Mouse (Mus musculus) forebrain, embryonic 11.5 days (tissue): ENCODE measurements around the gene Mettl5. TPM values are rescaled to one million over a fixed set of nuclear protein-coding genes. Genes with fewer than 3 reads are reported as not detected.
A peak's percentile ranks its signal among the peaks of the same experiment; 100 is the strongest.

Experiments used
- ATAC-seq: fragments of 200-750 bp; cut with Nextera tagmentation; replicated peaks from 2 replicates; pipeline ENCODE4 v1.8.0; 2017; ENCODE audit warnings: moderate TSS enrichment; ENCODE audit not compliant: low FRiP score
- DNase-seq: peaks from one replicate; pipeline ENCODE4 v3.0.0-alpha.2; 2017; ENCODE audit warnings: low spot score
- H3K27ac ChIP-seq: fragments of 300-500 bp; sonication (generic); 2 replicates; pipeline ENCODE4 v1.5.1; 2014; ENCODE audit warnings: low read depth, low read length
- H3K27me3 ChIP-seq: fragments of 300-500 bp; sonication (generic); 2 replicates; pipeline ENCODE4 v1.6.1; 2014; ENCODE audit warnings: mild to moderate bottlenecking, low read length, mixed read lengths; ENCODE audit not compliant: control insufficient read depth, insufficient read depth
- H3K36me3 ChIP-seq: fragments of 300-500 bp; sonication (generic); 2 replicates; pipeline ENCODE4 v1.6.1; 2014; ENCODE audit warnings: mild to moderate bottlenecking, low read length, moderate library complexity, mixed read lengths; ENCODE audit not compliant: control insufficient read depth, insufficient read depth
- H3K4me1 ChIP-seq: fragments of 300-500 bp; sonication (generic); replicated peaks from 2 replicates; pipeline ENCODE4 v1.6.1; 2014; ENCODE audit warnings: low read length, mixed read lengths; ENCODE audit not compliant: control insufficient read depth, insufficient read depth
- H3K4me2 ChIP-seq: fragments of 300-500 bp; sonication (generic); 2 replicates; pipeline ENCODE4 v1.6.1; 2014; ENCODE audit warnings: low read depth, mild to moderate bottlenecking, low read length, moderate library complexity, mixed read lengths; ENCODE audit not compliant: severe bottlenecking
- H3K4me3 ChIP-seq: fragments of 300-500 bp; sonication (generic); 2 replicates; pipeline ENCODE4 v1.5.1; 2014; ENCODE audit warnings: low read depth, low read length
- H3K9ac ChIP-seq: fragments of 300-500 bp; sonication (generic); 2 replicates; pipeline ENCODE4 v1.6.1; 2014; ENCODE audit warnings: low read length
- H3K9me3 ChIP-seq: fragments of 300-500 bp; sonication (generic); 2 replicates; pipeline ENCODE4 v1.6.1; 2016; ENCODE audit warnings: low read length, mixed read lengths; ENCODE audit not compliant: control insufficient read depth
- WGBS: fragments of 180-500 bp; shearing (Covaris S2); extraction: QIAGEN DNeasy Blood & Tissue Kit; methylation state at CpG from one replicate; pipeline ENCODE4 v1.1.7; 2014; 5-methylcytosine and 5-hydroxymethylcytosine counted together
- polyA plus RNA-seq: library from polyadenylated mRNA; unstranded; fragments of >200 nt; fragmentation: Nextera tagmentation; extraction: Ambion mirVana; gene quantifications from 2 replicates; pipeline ENCODE4 v1.2.1, GENCODE M21; 2014

Mettl5 gene
- polyA plus RNA-seq, 1 experiment from 2014 or later, result 45.1 TPM

GRCm38 (mm10) chr2:69862117-69862657, 23.2 kb downstream of the Mettl5 start:
- no peak for ATAC-seq
- Histone ChIP-seq H3K27me3 (no peaks in the 10 kb centered on the region), H3K36me3 (peaks cover 2% of the 10 kb centered on the region; the same call in 1 of the 2 replicates), H3K4me2 (peak overlapping the region; percentile 80), H3K9ac (peak overlapping the region; percentile 99), H3K9me3 (no peaks in the 10 kb centered on the region), H3K4me1 (no peaks in the 10 kb centered on the region), H3K4me3 (peak overlapping the region; percentile 99), H3K27ac (no peak overlapping the region)
- DNase-seq, result no peak
- WGBS, result 7% methylated on average over 13 of the region's 13 CpGs

GRCm38 (mm10) chr2:69861485-69862091, 23.8 kb downstream of the Mettl5 start, which contains the start of gene Ssb:
Gene Ssb, plus strand, starts transcription at chr2:69861562.
- Histone ChIP-seq H3K4me3 (peak within 1 kb of the TSS; percentile 99), H3K27me3 (no peaks in the 10 kb centered on the region), H3K4me1 (no peaks in the 10 kb centered on the region), H3K4me2 (peak within 1 kb of the TSS; percentile 80), H3K36me3 (peaks cover 2% of the 10 kb centered on the region; the same call in 1 of the 2 replicates), H3K9ac (peak within 1 kb of the TSS; percentile 99), H3K9me3 (no peaks in the 10 kb centered on the region), H3K27ac (peak within 1 kb of the TSS; percentile 76)
- WGBS, result under 1% methylated on average over 64 of the region's 66 CpGs
- peak; percentile 96 for DNase-seq
- peak; percentile 96 for ATAC-seq

- H3K4me2 ChIP-seq, result peak overlapping the region; percentile 80
- peak overlapping the region; percentile 99 for H3K9ac ChIP-seq
- peaks cover 2% of the 10 kb centered on the region; the same call in 1 of the 2 replicates for H3K36me3 ChIP-seq
- no peaks in the 10 kb centered on the region for H3K4me1 ChIP-seq
- ATAC-seq, result peak; percentile 75
- H3K27ac ChIP-seq, result peak overlapping the region; percentile 41; the same call in 1 of the 2 replicates
- H3K4me3 ChIP-seq, result peak overlapping the region; percentile 99
- no peaks in the 10 kb centered on the region for H3K9me3 ChIP-seq
- H3K27me3 ChIP-seq, result no peaks in the 10 kb centered on the region
- DNase-seq, result no peak
- 11% methylated on average over 13 of the region's 13 CpGs for WGBS
Measured at GRCm38 (mm10) chr2:69860972-69861452, 24.4 kb downstream of the Mettl5 start.

- DNase-seq (no peak), ATAC-seq (no peak)
- no peak overlapping the region for H3K27ac ChIP-seq
- no peaks in the 10 kb centered on the region for H3K27me3 ChIP-seq
- no peaks in the 10 kb centered on the region for H3K9me3 ChIP-seq
- H3K4me1 ChIP-seq, result no peaks in the 10 kb centered on the region
- no peak overlapping the region for H3K9ac ChIP-seq
- no peak overlapping the region for H3K4me2 ChIP-seq
- H3K36me3 ChIP-seq, result no peaks in the 10 kb centered on the region
- H3K4me3 ChIP-seq, result no peak overlapping the region
- WGBS, result 76% methylated on average over 1 of the region's 1 CpGs
Measured at GRCm38 (mm10) chr2:69857882-69858281, 27.5 kb downstream of the Mettl5 start.

GRCm38 (mm10) chr2:69856392-69856791, 29.0 kb downstream of the Mettl5 start:
- DNase-seq (no peak), ATAC-seq (no peak)
- Histone ChIP-seq H3K36me3 (no peaks in the 10 kb centered on the region), H3K9ac (no peak overlapping the region), H3K9me3 (no peaks in the 10 kb centered on the region), H3K27me3 (no peaks in the 10 kb centered on the region), H3K4me2 (no peak overlapping the region), H3K4me1 (peaks cover 2% of the 10 kb centered on the region; the same call in 1 of the 2 replicates), H3K4me3 (no peak overlapping the region), H3K27ac (no peak overlapping the region)
- 75% methylated on average over 8 of the region's 8 CpGs for WGBS

GRCm38 (mm10) chr2:69851427-69852058, 33.9 kb downstream of the Mettl5 start:
- 48% methylated on average over 2 of the region's 2 CpGs for WGBS
- H3K36me3 ChIP-seq, result no peaks in the 10 kb centered on the region
- ATAC-seq (no peak), DNase-seq (no peak)
- H3K27me3 ChIP-seq, result no peaks in the 10 kb centered on the region
- H3K27ac ChIP-seq, result no peak overlapping the region
- H3K4me3 ChIP-seq, result no peak overlapping the region
- H3K4me2 ChIP-seq, result no peak overlapping the region
- H3K9ac ChIP-seq, result no peak overlapping the region
- peaks cover 2% of the 10 kb centered on the region; the same call in 1 of the 2 replicates for H3K4me1 ChIP-seq
- H3K9me3 ChIP-seq, result no peaks in the 10 kb centered on the region

GRCm38 (mm10) chr2:69849215-69849614, 36.2 kb downstream of the Mettl5 start:
- no peak for ATAC-seq
- H3K4me3 ChIP-seq, result no peak overlapping the region
- DNase-seq, result no peak
- no peak overlapping the region for H3K27ac ChIP-seq
- H3K9me3 ChIP-seq, result no peaks in the 10 kb centered on the region
- no peak overlapping the region for H3K4me2 ChIP-seq
- H3K27me3 ChIP-seq, result no peaks in the 10 kb centered on the region
- 78% methylated on average over 6 of the region's 6 CpGs for WGBS
- no peaks in the 10 kb centered on the region for H3K36me3 ChIP-seq
- H3K4me1 ChIP-seq, result peaks cover 2% of the 10 kb centered on the region; the same call in 1 of the 2 replicates
- H3K9ac ChIP-seq, result no peak overlapping the region

GRCm38 (mm10) chr2:69840261-69840660, 45.2 kb downstream of the Mettl5 start:
- no peak overlapping the region for H3K9ac ChIP-seq
- DNase-seq (no peak), ATAC-seq (no peak)
- no peak overlapping the region for H3K27ac ChIP-seq
- no peaks in the 10 kb centered on the region for H3K4me1 ChIP-seq
- no peak overlapping the region for H3K4me2 ChIP-seq
- H3K4me3 ChIP-seq, result no peak overlapping the region
- H3K27me3 ChIP-seq, result no peaks in the 10 kb centered on the region
- no peaks in the 10 kb centered on the region for H3K9me3 ChIP-seq
- no peaks in the 10 kb centered on the region; the same call in 1 of the 2 replicates for H3K36me3 ChIP-seq
- 30% methylated on average over 6 of the region's 6 CpGs for WGBS
